Mouse (Mus musculus) lung, adult 18-20 months (tissue): ENCODE results near the gene Gm14744.
"Not testable (repeated sequence)": the region's sequence is repeated elsewhere in the genome, so short reads cannot be mapped to it uniquely, and the experiment has no call there.

Source experiments
- DNase-seq, 2 experiments: peaks; one replicate each; pipeline ENCODE4 v3.0.0; 2022; ENCODE audit warnings: mixed read lengths in 2 of 2

The Gm14744 gene

GRCm38 (mm10) chrX:77864458-77864857, at the start of gene Gm14744:
Gene Gm14744 (plus strand): TSS chrX:77864758.
- not testable (repeated sequence) for DNase-seq

GRCm38 (mm10) chrX:77853523-77853922, 11.0 kb upstream of the Gm14744 start, which contains the start of gene Pbsn:
Gene Pbsn (minus strand): TSS chrX:77853623.
- no peak for DNase-seq

- DNase-seq: not testable (repeated sequence)
These were observed 15.5 kb downstream of the Gm14744 start for GRCm38 (mm10) chrX:77880033-77880432.
